Mouse (Mus musculus): ENCODE results near the gene Tmem54.

Gene Tmem54

GRCm38 (mm10) chr4:129149321-129149720 lies 44.0 kb downstream of the Tmem54 start:
- DNase-seq (ENCODE audit: low spot score in 2 of 2) = no peak

- no peak for DNase-seq (ENCODE audit: low spot score in 2 of 2)
These were observed 46.0 kb downstream of the Tmem54 start for GRCm38 (mm10) chr4:129151276-129151811.

- no peak for DNase-seq (ENCODE audit: low spot score in 2 of 2)
These were observed 52.2 kb downstream of the Tmem54 start for GRCm38 (mm10) chr4:129157541-129157940.

- DNase-seq (ENCODE audit: low spot score in 2 of 2) = no peak
These were observed 53.2 kb downstream of the Tmem54 start for GRCm38 (mm10) chr4:129158549-129158948.

- DNase-seq (ENCODE audit: low spot score in 2 of 2) = no peak
These were observed 55.7 kb downstream of the Tmem54 start for GRCm38 (mm10) chr4:129161076-129161475.

Measured in frontal cortex, postnatal 14 days (tissue).